Mouse (Mus musculus) activated CD4-positive, CD25-positive, alpha-beta regulatory T cell, adult 4 months (primary cell): ENCODE results near the gene Gm10518. TPM values are rescaled to one million over a fixed set of nuclear protein-coding genes. Genes with fewer than 3 reads are reported as not detected.

Experiments used
- ATAC-seq: one replicate; pipeline ENCODE4 v1.8.0; 2017
- polyA plus RNA-seq, 2 experiments: library from polyadenylated mRNA; unstranded; fragments of 100-300 nt; shearing (Covaris generic); gene quantifications; one replicate each; pipeline ENCODE4 v1.2.1; 2017

The Gm10518 gene
- polyA plus RNA-seq, 2 experiments from 2014 or later, result not detected

DNA sequence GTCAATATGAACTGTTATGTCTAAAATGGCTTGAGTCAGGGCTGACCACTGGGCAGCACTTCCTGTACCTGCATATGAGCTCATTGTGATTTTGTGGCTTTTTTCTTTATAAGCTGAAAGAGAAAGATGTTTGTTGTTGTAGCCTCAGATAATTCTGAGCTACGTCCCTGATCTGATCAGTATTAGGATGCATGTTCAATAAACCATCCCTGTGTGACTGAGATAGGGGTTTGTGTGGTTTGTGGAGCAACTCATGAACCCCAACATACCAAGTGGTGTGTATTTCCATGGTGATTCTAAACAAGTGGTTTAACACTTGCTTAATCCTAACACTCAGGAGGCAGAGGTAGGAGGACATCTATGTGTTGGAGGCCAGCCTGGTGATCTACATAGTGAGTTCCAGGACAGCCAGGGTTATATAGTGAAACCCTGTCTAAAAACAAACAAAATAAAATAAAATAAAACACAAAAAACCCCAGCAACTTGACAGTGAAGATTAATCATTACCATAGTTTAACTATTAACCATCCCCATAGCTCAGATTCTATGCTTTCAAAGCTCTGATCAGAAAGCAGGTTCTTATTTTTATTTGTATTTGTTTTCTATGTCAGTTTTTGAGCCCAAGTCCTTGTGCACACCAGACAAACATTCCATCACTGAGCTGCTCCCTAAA, 32.7 kb downstream of the Gm10518 start:
- ATAC-seq, result no peak

DNA sequence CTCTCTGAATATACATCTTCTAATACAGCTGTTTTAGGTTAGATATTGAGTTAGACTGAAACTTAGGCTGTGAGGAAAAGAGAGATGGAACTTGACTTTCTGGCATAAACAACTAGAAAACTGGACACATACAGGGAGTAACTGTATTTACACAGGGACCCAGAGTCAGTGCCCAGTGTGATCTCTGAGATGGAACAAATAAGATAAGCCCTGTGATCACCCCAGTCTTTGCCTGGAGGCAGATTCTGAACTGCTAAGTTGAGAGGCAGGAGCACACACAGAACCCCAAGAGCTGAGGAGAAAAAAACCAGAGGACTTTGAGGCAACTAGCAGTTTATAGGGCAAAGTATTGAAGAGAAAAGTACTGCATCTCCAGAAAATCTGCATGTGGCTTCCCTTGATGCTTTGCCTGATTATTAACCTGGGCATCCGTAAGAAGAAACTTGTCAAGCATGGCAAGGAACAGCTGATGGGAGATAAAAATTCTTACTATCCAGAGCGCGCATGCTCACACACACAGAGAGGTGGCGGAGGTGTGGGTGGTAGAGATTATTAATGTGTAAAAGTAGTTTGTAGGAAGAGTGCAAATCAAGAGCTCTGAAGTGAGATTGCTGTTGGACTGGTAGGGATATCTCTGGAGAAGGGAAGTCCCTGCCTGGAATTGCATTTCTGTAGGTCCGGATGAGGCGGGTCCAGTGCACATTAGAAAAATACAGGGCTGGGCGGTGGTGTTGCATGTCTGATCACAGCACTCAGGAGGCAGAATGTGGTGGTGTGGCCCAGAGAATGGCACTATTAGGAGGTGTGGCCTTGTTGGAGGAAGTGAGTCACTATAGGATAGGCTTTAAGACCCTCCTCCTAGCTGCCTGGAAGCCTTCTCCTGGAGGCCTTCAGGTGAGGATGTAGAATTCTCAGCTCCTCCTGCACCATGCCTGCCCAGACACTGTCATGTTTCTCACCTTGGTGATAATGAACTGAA, 33.5 kb downstream of the Gm10518 start:
- ATAC-seq, result no peak

DNA sequence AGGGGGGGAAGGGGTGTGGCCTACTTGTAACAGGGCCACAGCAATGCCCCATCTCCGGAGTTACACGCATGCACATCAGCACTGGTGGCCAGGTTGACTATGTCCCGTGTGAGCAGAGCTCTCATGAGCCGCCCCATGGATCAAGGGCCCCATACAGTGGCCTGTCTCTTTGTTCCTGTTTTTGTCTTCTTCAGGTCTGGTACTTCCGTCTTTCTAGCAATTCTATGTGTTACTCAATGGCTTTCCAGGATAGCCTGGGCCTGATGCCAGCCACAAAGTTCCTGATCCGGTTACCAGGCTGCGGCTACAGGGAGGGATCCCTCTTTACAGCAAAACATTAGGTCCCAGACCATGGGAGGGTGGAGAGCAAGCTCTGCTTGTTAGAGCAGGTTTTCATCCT, 39.4 kb downstream of the Gm10518 start:
- ATAC-seq, result no peak

DNA sequence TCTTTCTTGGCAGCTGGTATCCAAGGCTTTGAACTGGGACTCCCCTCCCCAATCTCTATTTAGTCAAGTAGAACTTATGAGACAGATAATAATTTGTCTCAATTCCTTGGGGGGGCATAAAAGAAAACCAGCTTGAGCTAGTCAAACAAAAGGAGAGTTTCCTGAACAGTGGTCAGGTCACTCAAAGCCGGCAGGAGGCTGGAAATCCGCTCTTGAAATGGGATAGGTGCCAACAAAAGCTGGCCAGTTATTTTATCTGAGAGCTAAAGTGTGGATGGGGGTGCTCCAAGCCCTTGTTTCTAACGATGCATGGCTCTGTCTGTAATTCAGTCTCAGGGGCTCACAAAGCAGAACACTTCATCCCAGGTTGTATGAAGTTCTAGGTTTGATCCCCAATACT, 40.8 kb downstream of the Gm10518 start:
- ATAC-seq, result no peak

DNA sequence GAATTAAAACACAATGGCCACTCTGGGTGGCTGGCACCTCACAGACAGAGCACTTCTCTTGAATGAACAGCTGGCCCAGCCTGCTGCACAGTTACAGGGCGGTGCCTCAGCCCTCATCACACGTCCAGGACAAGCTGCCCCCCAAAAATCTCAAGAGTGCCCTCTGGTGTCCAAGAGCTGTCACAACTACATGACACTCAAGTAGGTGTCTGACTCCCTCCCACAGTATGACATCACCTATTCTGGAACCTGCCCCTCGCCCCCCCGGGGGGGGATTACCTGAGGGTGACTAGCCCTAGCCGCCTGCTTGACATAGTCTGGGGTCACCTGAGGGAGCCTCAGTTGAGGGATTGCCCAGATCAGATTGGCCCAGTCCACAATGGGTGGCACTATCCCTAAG, 41.7 kb downstream of the Gm10518 start:
- ATAC-seq, result peak; percentile 83

DNA sequence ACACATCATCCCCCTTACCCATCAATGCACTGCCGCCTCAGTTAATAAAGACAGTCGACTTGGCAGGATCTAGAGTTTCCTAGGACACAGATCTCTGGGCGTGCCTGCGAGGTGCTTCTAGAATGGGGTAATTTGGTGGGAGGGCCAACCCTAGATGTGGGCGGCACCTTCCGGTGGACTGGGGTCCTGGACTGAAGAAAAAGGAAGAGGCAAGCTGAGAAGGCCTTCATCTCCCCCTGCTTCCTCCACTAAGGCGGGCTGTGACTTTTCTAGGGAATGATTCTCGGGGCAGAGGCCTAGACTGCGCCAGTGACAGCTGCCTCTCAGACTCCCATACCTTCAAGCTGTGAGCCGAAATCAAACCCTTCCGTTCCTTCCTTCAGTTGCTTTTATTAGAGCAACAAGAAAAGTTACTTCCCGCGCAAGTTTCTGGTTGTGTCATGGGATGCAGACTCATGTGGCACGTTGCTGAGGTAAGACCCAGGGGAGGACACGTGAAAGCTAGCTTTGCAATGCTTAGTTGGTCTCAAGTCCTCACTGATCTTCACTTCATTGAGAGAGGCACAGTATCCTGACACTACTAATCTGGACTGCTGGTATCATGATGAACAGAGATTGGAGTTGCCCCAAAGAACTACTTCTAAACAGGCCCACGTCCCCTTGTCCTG, 42.8 kb downstream of the Gm10518 start:
- no peak for ATAC-seq

DNA sequence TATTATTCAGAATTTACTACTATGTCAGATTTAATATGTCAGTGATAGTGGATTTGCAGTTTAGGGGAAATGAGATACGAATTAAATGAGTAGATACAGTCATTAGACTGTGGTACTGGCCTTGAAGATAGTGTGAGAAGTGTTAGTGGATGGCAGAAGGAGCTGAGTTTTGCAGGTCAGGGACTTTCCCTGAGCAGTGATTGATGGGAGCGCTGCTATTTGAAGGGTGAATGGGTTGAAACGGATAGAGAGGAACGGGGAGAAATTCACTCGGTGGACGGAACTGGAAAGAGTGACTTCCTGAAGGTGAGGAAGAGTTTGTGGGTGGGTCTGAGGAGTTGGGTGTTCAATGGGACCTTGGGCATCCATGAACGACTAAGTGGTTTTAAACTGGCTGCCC, 44.0 kb downstream of the Gm10518 start:
- no peak for ATAC-seq

DNA sequence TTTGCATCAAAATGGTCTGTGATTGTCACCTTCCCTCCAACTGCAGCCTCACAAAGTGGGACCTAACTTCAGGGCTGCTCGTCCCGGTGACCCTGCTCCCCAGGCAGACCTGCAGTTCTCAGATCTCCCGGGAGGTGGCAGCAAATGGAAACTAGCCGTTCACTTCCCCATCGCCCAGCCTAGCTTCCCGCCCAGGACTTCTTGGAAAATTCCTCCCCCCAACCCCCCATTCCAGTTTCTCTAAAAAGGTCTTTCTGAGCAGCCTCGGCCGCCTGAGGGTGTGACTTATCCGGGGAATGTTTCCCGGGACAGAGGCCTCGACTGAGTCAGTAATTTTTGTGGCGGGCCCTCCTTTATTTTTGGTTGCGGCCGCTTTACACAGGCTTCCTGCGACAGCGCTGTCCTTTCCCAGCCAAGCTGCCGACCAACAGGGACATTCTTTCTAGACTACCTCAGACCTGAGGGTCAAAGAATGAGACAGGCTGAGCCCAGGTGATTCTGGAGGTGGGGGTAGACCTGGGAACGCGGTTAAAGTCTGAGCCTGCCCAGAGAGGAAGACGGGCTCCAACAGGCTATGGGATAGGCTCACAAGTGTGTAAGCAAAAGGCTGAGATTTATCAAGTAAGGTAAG, 44.7 kb downstream of the Gm10518 start:
- ATAC-seq, result no peak

DNA sequence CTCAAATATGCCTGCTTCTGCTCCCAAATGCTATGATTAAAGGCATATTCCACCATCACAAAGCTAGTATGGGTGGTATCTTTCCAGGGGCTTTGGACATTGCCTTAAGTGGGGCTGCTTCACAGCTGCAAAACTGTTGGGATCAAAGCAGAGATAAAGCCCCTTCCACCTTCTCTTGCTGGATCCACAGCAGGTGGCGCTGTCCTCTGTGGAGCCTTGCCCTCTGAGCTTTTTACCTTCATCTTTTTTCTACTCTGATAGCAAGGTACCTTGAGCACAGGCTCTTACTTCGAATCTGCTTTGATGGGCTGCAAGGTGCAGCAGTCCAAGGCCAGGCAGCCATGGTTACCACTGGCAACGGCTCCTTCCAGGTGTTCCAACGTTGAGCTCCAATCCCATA, 50.2 kb downstream of the Gm10518 start:
- no peak for ATAC-seq

Other genes starting within 250 kb of the Gm10518 start
- 1 to 10 TPM; 5.9 to 7.6 TPM for gene Sccpdh, start 135.2 kb upstream of the Gm10518 start, polyA plus RNA-seq
- gene Kif28, start 58.1 kb upstream of the Gm10518 start, polyA plus RNA-seq, result not detected
- 10 to 100 TPM; 23.7 to 26.3 TPM for gene Ahctf1, start 304 bp downstream of the Gm10518 start, polyA plus RNA-seq
- gene Cdc42bpa, start 157.1 kb downstream of the Gm10518 start, polyA plus RNA-seq, result under 1 TPM in 1 of 2 experiments, not detected in 1; 0.25 TPM